Mouse (Mus musculus): Measurements from ENCODE around the gene AI182371.
A peak's percentile ranks its signal among the peaks of the same experiment; 100 is the strongest.

The AI182371 gene

GRCm38 (mm10) chr2:35067117-35067516 lies 34.2 kb downstream of the AI182371 start:
- no peak for DNase-seq

- no peak for DNase-seq
Measured at GRCm38 (mm10) chr2:35066525-35067082, 34.7 kb downstream of the AI182371 start.

GRCm38 (mm10) chr2:35063333-35064030 lies 37.9 kb downstream of the AI182371 start:
- DNase-seq = no peak

- DNase-seq = no peak
Measured at GRCm38 (mm10) chr2:35061338-35061737, 40.0 kb downstream of the AI182371 start, which contains the start of gene Hc. Gene Hc (minus strand): TSS chr2:35061438.

GRCm38 (mm10) chr2:35060897-35061296 lies 40.4 kb downstream of the AI182371 start:
- DNase-seq = no peak

- no peak for DNase-seq
Measured at GRCm38 (mm10) chr2:35060256-35060655, 41.1 kb downstream of the AI182371 start.

GRCm38 (mm10) chr2:35058325-35058724 lies 43.0 kb downstream of the AI182371 start:
- no peak for DNase-seq

GRCm38 (mm10) chr2:35057243-35057642 lies 44.1 kb downstream of the AI182371 start:
- DNase-seq = no peak

- peak; percentile 38 for DNase-seq
Measured at GRCm38 (mm10) chr2:35048851-35049250, 52.5 kb downstream of the AI182371 start.

GRCm38 (mm10) chr2:35044956-35045355 lies 56.4 kb downstream of the AI182371 start:
- peak; percentile 55 for DNase-seq

GRCm38 (mm10) chr2:35038580-35039375 lies 62.6 kb downstream of the AI182371 start:
- DNase-seq = no peak

Measured in embryo, embryonic 11 days (tissue).